In the genomic region with DNA sequence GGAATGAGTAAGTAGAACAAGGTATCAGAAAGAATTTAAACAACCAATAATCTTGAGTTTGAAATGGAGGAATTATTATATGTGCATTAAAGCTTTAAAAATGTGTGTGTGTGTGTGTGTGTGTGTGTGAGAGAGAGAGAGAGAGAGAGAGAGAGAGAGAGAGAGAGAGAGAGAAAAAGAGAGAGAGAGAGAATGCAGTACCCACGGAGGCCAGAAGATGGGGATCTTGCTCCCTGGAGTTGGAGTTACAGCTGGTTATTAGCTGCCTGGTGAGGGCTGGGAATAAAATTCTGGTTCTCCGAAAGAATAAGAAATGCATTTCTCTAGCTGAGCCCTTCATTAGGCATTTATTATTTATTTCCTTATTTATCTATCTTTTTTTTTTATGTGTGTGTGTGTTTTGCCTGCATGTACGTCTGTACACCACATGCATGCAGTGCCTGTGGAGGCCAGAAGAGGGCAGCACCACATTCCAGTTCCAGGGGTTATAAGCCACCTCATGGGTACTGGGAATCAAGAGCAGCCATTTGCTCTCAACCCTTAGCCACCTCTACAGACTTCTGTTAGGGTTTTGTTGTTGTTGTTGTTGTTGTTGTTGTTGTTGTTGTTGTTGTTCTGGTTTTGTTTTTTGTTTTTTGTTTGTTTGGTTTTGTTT, we compare ENCODE assay signal across 11 mouse cellular contexts. TPM values are rescaled to one million over a fixed set of nuclear protein-coding genes. Genes with fewer than 3 reads are reported as not detected.
DNase-seq lines count a peak whose midpoint lies in the region; ATAC-seq and TF ChIP-seq lines count a peak whose summit lies in the region.
"Had no signal": no experiment of that assay in that cellular context is flagged by ENCODE, and none has a peak within 500 bp of the region (broad histone marks: within the 10 kb centered on the region; RNA-seq: fewer than 3 reads in every experiment).

No protein-coding gene starts in this region.

- no peak overlapping the region for H3K9ac ChIP-seq in heart, embryonic 12.5 days
- no peak overlapping the region for H3K9ac ChIP-seq in heart, embryonic 11.5 days (ENCODE audit: low read depth, low read length)
- H3K9ac ChIP-seq: limb, embryonic 12.5 days had no signal

- no peak overlapping the region for H3K27ac ChIP-seq in gastrocnemius, adult 2 months
- H3K27ac ChIP-seq in heart, embryonic 12.5 days (ENCODE audit: poor library complexity, severe bottlenecking) = no peak overlapping the region
- no peak overlapping the region for H3K27ac ChIP-seq in heart, embryonic 11.5 days (ENCODE audit: low read depth, low read length)
- H3K27ac ChIP-seq: limb, embryonic 12.5 days had no signal

- DNase-seq in gastrocnemius, adult 2 months = no peak
- no peak for DNase-seq in gastrocnemius, postnatal 4 days (ENCODE audit: low spot score in 2 of 2)
- DNase-seq in retina, postnatal 1 day = peak; percentile 32
- DNase-seq in retina, embryonic 14.5 days (ENCODE audit: low spot score) = no peak
- DNase-seq in forelimb bud, embryonic 11.5 days (ENCODE audit: low read depth, low spot score) = peak; percentile 26
- DNase-seq: gastrocnemius, postnatal 10 days; right cerebral cortex, postnatal 25 days had no signal

- no peak for ATAC-seq in erythroblast, adult 5-6 weeks (replicated peaks; ENCODE audit: low FRiP score, poor library complexity, severe bottlenecking)
- ATAC-seq in heart, embryonic 12.5 days (ENCODE audit: insufficient number of reproducible peaks, low FRiP score) = no peak
- no peak for ATAC-seq in heart, embryonic 11.5 days (replicated peaks; ENCODE audit: insufficient number of reproducible peaks, low FRiP score, low TSS enrichment)

- WGBS in heart, embryonic 12.5 days = 32% methylated on average over 3 of the region's 3 CpGs
- 37% methylated on average over 3 of the region's 3 CpGs for WGBS in heart, embryonic 11.5 days (ENCODE audit: insufficient replicate concordance)

- peak; percentile 47 for TF ChIP-seq CTCF in gastrocnemius, adult 2 months (IDR thresholded peaks at IDR 0.05)

- H3K36me3 ChIP-seq in heart, embryonic 12.5 days = no peaks in the 10 kb centered on the region
- no peaks in the 10 kb centered on the region for H3K36me3 ChIP-seq in heart, embryonic 11.5 days (ENCODE audit: control insufficient read depth, insufficient read depth, low read length)
- H3K36me3 ChIP-seq: limb, embryonic 12.5 days had no signal

- intact Hi-C loops in gastrocnemius, adult 2 months (cut with DNase I) = no loop called here

- peaks cover 6% of the 10 kb centered on the region; the same call in 1 of the 2 replicates for H3K9me3 ChIP-seq in heart, embryonic 12.5 days (replicated peaks)
- H3K9me3 ChIP-seq in heart, embryonic 11.5 days (replicated peaks; ENCODE audit: control insufficient read depth, low read length) = no peaks in the 10 kb centered on the region; the same call in none of the 2 replicates

- no peaks in the 10 kb centered on the region for H3K27me3 ChIP-seq in heart, embryonic 12.5 days (replicated peaks)
- no peaks in the 10 kb centered on the region for H3K27me3 ChIP-seq in heart, embryonic 11.5 days (ENCODE audit: control insufficient read depth, insufficient read depth, low read length)
- H3K27me3 ChIP-seq: limb, embryonic 12.5 days had no signal

- no peak overlapping the region for H3K4me2 ChIP-seq in heart, embryonic 12.5 days
- H3K4me2 ChIP-seq in heart, embryonic 11.5 days = no peak overlapping the region
- H3K4me2 ChIP-seq: limb, embryonic 12.5 days had no signal

- H3K4me3 ChIP-seq in gastrocnemius, adult 2 months = no peak overlapping the region
- no peak overlapping the region for H3K4me3 ChIP-seq in heart, embryonic 12.5 days
- H3K4me3 ChIP-seq in heart, embryonic 11.5 days (ENCODE audit: low read depth, low read length) = no peak overlapping the region
- H3K4me3 ChIP-seq: limb, embryonic 12.5 days had no signal

- H3K4me1 ChIP-seq in heart, embryonic 12.5 days (replicated peaks) = no peaks in the 10 kb centered on the region
- H3K4me1 ChIP-seq in heart, embryonic 11.5 days (ENCODE audit: control insufficient read depth, insufficient read depth, low read length) = no peaks in the 10 kb centered on the region
- H3K4me1 ChIP-seq: limb, embryonic 12.5 days had no signal

RNA-seq across cellular contexts. Expression of a gene that starts 13.9 kb away (rescaled TPM):
- total RNA-seq in gastrocnemius, adult 2 months (2021) = under 1 TPM in 1 of 2 experiments, not detected in 1; 0.75 TPM
- total RNA-seq in gastrocnemius, postnatal 4 days (2021) = 1 to 10 TPM in 1 of 2 experiments, under 1 TPM in 1; 0.83 to 1.3 TPM
- not detected in 2 replicates for total RNA-seq in erythroblast, adult 5-6 weeks (2015; ENCODE audit: low replicate concordance)
- total RNA-seq in erythroblast, adult 5-6 weeks (2017; ENCODE audit: low replicate concordance) = not detected in 2 replicates
- polyA plus RNA-seq in heart, embryonic 12.5 days (2016; fragmentation: Nextera tagmentation; extraction: Ambion mirVana) = 1.1 and 1.4 TPM in 2 replicates
- polyA plus RNA-seq in heart, embryonic 11.5 days (2014; fragmentation: Nextera tagmentation; extraction: Ambion mirVana) = 1.2 and 1.6 TPM in 2 replicates

Comparison
In these comparisons a context has a peak if more than half of its experiments do, and no peak if none do; other contexts are left out.
1. DNase-seq: peak in retina, postnatal 1 day (single experiment) and forelimb bud, embryonic 11.5 days (single experiment); none in gastrocnemius, adult 2 months (single experiment), gastrocnemius, postnatal 4 days (0 of 2) and retina, embryonic 14.5 days (single experiment).